Mouse (Mus musculus) G1E-ER4 (cell line): ENCODE measurements around the gene Bcl11a. TPM values are rescaled to one million over a fixed set of nuclear protein-coding genes. Genes with fewer than 3 reads are reported as not detected.

Source experiments
- GATA1 ChIP-seq: IDR thresholded peaks from one replicate; pipeline ENCODE4 v1.8.0; 2012; ENCODE audit warnings: low read length, inconsistent platforms
- polyA plus RNA-seq: library from polyadenylated mRNA; stranded (reverse); fragments of >175 nt; gene quantifications from 2 replicates; pipeline ENCODE4 v1.2.3, GENCODE M21; 2012

Gene Bcl11a
- polyA plus RNA-seq, 1 experiment: 115 TPM

GRCm38 (mm10) chr11:24183501-24183900 lies 105.6 kb downstream of the Bcl11a start:
- TF ChIP-seq GATA1: no peak

DNA sequence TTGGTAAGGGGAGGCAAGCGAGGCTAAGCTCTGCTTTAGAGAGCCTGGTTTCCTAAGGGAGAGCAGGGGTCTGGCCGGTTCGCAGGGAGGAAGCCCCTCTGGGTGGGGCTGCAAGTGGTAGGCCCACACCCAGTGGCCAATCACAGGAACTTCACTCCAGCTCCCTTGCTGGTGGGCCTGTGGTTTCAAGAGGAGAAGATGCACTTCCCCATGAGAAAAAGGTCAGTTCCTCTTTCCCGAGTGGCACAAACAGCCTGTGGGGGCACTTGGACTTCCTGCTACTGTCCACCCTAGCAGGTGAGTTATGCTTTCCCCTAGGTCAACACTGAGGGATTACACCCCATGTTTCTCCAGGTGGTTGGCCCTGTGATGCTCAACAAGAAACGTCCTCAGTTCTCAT lies 107.1 kb downstream of the Bcl11a start:
- no peak for TF ChIP-seq GATA1

DNA sequence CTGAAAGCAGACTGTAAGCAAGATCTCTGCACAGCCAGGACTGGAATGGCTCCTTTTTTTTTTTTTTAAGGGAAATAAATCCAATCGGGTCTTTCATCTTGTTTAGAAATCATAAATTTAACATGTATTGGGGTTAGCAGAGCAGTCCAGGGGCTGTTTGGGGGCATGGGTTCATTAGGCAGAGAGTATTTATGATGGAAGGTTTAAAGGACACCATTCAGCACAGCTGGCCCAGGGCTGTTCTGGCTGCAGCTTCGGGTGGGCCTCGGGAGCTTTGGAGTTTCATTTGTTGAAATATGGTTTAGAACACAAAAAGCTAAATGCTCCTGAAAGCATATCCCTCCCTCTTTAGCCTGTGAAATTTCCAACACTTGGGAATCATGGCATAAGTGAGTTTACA lies 112.6 kb downstream of the Bcl11a start:
- no peak for TF ChIP-seq GATA1

DNA sequence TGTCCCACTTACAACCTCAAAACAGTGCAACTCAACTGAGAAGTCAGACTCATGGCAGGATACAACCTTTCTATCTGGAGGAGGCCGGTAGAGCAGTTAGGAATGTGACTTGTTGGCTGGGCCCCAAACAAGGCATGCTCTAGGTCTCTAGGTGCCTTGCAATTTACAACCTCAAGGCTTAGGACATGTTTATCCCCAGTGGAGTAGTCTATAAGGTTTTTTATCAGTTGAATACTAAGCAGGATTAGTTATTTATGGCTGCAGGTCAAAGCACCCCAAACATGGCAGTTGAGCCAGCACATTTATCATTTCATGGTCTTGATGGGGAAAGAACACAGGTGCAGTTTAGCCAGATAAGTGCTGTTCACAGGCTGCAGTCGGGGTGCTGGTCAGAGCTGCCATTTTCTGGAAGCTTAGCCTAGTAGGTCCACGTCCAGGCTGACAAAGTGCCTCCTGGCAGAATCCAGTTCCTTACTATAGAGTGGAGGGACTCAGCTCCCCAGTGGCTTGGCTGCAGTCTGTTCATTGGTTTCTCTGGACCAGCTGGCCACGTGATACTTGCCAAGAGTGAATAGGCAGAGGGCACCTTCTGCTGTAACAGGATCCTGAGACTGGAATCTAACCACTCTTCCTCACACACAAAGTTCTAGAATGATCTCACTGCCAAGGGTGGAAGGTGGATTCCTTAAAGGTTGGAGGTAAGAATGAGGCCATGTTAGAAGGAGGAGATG lies 118.8 kb downstream of the Bcl11a start:
- TF ChIP-seq GATA1: no peak

DNA sequence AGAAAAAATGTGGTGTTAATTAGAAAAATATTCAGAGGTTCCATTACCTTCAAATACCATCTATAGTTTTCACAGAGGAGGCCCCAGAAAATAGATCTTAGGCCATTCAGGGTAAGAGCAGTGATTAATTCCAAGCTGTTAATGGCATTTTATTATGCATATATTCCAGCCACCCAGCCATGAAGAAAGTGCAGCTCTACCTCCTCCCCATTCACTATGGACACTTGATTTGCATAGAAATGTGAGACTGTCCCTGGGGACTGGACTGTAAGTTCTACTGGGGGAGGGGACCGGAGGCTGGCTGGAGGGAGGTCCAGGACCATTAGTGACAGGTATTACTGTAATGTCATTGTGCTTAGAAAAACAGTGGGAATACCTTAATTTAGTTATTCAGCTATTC lies 119.6 kb downstream of the Bcl11a start:
- no peak for TF ChIP-seq GATA1

DNA sequence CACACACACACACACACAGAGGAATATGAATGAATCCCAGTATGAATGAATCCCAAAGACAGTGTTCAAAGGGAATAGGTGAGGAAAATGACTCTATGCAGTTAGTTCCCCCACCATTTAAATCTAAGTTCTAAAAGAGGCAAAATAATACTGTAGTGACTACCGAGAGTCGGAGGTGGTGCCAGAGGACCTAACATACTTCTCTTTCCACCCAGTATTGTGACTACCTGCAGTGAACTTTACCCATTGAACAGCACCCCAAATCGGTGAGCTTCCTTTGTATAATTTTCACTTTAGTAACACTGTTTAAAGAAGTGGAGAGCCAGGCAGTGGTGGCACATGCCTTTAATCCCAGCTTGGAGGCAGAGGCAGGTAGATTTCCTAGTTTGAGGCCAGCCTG lies 121.7 kb downstream of the Bcl11a start:
- TF ChIP-seq GATA1: no peak

GRCm38 (mm10) chr11:24200310-24200709 lies 122.5 kb downstream of the Bcl11a start:
- TF ChIP-seq GATA1: no peak

- TF ChIP-seq GATA1: no peak
Measured at GRCm38 (mm10) chr11:24201223-24201622, 123.4 kb downstream of the Bcl11a start.

GRCm38 (mm10) chr11:24202641-24203361 lies 124.9 kb downstream of the Bcl11a start:
- no peak for TF ChIP-seq GATA1

DNA sequence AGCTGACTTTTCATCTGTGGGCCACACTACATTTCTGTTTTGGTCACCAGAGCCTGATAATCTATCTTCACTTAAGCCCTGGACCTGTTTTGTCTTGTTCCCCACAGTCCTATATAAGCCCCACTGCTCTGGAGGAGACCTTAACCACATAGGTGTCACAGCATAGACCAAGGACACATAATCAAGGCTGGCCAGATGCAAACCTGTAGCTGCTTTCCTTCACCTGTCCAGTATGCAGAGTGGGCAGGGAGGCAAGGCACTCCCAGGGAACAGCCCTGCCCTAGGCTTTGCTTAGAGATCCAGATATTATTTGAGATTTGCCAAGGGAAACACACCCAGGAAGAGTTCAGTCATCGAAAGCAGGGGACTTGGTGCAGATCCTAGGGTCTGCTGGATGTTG lies 125.6 kb downstream of the Bcl11a start:
- no peak for TF ChIP-seq GATA1

GRCm38 (mm10) chr11:24208951-24209351 lies 131.1 kb downstream of the Bcl11a start:
- no peak for TF ChIP-seq GATA1

DNA sequence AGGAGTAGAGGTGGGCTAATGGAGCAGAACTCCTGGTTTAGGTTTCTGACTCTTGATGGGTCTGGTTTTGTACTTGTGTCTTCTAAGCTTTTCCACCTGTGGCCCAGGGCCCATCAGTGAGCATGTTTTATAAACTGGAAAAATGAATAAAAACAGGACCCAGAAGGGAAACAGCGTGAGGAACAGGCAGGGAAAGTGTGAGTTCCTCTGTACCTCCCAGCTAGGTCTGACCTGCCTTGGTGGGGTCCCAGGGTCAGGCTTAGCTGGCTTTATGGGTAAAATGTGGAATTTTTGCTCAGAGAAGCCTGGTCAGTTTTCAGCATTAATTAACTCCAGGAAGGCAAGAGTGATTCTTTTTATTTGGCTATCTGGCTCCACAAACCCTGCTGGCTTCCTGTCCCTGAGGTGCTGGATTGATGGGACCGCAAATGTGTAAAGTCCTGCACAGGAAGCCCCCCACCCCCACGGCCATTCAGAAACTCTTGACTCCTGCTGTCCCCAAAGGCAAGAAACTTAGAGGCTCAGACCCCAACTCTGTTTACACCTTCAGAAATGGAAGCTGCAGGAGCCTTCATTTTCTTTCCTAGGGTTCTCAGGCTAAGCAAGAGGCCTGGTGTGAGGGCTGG lies 136.8 kb downstream of the Bcl11a start:
- no peak for TF ChIP-seq GATA1

- no peak for TF ChIP-seq GATA1
Measured at GRCm38 (mm10) chr11:24217741-24218333, 140.0 kb downstream of the Bcl11a start.

- no peak for TF ChIP-seq GATA1
Measured at GRCm38 (mm10) chr11:24221601-24222307, 143.9 kb downstream of the Bcl11a start.

Other genes with a start within 250 kb of the Bcl11a start
- gene Papolg, start 182.8 kb upstream of the Bcl11a start, polyA plus RNA-seq: 0.51 and 0.55 TPM in 2 replicates
- not detected in 2 replicates for gene A830031A19Rik, start 3.0 kb upstream of the Bcl11a start, polyA plus RNA-seq